Mouse (Mus musculus): ENCODE data around the gene Rwdd3. TPM values are rescaled to one million over a fixed set of nuclear protein-coding genes. Genes with fewer than 3 reads are reported as not detected.
A peak's percentile ranks its signal among the peaks of the same experiment; 100 is the strongest.

The Rwdd3 gene
- total RNA-seq (2014; fragmentation: Nextera tagmentation) (4.4 and 9.6 TPM in 2 replicates), total RNA-seq (2017) (11.5 and 26.4 TPM in 2 replicates)

DNA sequence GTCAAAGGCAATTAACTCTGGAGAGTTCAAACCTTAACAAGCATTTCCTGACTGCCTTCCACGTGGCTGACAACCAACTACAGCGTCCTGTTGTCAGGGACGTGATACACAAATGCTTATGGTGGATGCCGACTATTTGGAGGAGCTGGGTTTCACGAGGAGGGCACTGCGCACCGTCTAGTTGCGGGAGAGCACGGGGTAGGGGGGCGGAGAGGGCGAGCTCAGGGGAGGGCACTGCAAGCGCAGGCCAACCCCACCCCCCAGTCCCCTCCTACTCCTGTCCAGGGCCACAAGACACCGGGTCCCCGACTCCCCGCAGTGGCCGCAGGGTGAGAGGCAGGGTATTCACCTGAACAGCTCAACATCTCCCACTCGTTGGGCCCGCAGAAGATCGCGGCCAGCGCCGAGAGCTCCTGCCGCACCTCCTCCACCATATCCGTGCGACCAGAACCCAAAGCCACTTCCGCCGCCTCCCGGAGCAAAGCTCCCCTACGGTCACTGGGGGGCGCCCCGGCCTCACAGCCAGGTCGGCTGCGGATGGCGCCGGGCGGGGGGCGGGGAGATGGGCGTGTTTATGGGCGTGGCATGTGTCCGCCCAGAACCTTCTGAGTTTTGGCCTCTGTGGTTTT, at the start of gene Rwdd3:
TSS of gene Rwdd3 (minus strand) at position 453 of the 629 bp plus-strand sequence.
- ATAC-seq (replicated peaks; ENCODE audit: low FRiP score, low TSS enrichment, poor library complexity, severe bottlenecking), result peak; percentile 90

DNA sequence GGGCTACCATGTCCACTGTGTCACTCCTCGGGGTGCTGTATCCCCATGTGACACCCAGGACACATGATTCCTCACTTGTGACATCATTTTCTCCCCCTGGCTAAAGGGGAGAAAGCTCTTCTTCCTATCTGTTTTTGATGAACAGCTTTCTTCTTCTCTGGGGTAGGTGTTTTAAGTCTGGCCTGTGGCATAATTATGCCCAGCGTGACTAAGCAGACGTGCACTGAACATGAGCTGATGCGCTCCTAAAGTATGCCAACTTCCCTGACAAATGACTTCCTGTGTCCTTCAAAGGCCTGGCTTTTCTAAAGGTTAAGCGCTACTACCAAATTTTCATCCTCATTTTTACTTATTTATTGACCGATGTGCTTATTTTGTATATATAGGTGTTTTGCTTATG, 45.5 kb upstream of the Rwdd3 start:
- no peak for ATAC-seq (replicated peaks; ENCODE audit: low FRiP score, low TSS enrichment, poor library complexity, severe bottlenecking)

DNA sequence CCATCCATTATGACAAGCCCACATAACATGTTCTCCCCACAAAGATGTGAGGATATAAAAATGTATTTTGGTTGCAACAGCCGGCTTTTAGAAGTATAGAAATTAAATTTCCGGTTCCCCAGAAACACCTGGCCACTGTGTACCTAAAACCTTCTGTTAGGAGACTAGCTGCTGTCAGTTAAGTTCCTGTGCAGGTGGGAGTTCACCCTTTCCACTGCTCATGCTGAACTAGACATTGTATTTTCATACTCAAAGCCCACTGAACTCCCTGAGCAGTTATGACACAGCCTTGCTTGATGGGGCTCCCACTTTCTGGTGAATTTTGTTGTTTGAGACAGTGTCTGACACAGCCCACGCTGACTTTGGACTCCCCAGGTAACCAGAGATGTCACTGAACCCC, 42.0 kb upstream of the Rwdd3 start:
- ATAC-seq (replicated peaks; ENCODE audit: low FRiP score, low TSS enrichment, poor library complexity, severe bottlenecking), result no peak

DNA sequence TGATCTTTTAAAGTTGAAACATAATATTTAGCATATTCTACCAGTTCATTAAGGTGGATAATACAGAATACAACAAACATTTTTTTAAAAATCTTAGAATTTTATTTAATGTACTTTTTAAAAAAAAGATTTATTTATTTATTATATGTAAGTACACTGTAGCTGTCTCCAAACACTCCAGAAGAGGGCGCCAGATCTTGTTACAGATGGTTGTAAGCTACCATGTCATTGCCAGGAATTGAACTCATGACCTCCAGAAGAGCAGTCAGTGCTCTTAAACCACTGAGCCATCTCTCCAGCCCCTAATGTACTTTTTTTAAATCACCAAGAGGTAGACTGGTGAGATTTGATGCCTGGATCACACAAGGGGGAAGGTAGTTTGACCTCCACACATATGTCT, 40.7 kb upstream of the Rwdd3 start:
- ATAC-seq (replicated peaks; ENCODE audit: low FRiP score, low TSS enrichment, poor library complexity, severe bottlenecking), result no peak

DNA sequence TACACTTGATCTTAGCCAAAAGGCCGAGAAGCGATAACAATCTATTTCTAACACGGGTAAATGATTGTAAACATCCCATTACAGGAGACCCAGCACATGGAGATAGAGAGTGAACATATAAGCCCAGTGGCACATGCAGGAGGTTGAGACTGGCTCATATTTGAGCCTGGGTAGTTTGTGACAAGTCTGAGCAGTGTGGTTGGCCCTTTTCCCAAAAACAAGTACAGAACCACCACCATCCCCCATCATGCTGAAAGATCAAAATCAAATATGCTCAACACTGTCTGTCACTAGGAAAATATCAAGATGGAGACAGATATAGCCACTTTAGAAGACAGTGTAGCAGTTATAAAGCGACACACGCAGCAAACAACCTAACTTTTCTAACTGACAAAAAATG, 37.5 kb upstream of the Rwdd3 start:
- no peak for ATAC-seq (replicated peaks; ENCODE audit: low FRiP score, low TSS enrichment, poor library complexity, severe bottlenecking)

DNA sequence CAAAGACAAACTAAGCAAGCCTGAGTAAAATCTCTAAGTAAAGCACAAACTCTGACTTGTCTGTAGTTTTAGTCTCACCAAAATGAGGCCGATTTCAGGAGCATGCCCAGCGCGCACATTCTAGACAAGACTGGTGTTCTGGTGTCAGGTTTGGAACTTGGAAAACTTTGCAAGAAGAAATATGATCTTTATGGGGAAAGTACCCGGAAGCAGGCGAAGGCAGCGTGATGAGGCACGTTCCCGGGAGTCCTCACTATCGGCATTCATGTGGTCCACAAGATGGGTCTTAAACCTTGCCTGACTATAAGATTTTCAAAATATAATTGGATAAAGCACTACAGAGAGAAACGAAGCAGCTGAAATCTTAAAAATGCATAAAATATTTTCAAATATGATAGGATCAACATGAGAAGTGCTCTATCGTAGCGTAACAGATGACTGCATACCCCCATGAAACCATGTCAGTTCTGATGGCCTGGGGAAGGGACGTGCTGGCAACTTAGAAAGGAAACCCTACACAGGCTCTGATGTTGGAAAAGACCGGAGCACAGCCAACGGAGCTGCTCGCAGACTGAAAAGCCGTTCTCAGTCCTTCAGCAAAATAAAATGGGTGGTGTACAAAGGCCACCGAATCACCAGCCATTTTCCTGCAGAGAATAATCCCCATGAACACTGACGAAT, 34.8 kb upstream of the Rwdd3 start:
- no peak for ATAC-seq (replicated peaks; ENCODE audit: low FRiP score, low TSS enrichment, poor library complexity, severe bottlenecking)

DNA sequence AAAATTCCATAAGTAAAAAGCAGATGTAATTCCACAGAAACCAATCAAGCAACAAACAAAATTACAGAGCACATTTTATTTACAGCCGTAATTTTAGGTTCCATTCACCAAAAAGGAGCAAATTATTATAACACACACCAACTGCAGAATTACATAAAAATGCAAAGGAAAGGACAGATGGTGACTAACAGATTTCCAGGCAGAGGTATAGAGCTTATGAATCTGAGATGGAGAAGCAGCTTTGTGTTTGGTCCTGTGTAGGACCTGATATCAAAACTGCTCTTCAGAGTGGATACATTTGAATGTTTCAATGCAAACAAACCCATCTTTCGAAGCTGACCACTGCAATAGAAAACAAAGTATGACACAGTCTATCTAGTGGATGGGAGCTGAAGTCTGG, 31.1 kb upstream of the Rwdd3 start:
- ATAC-seq (replicated peaks; ENCODE audit: low FRiP score, low TSS enrichment, poor library complexity, severe bottlenecking), result no peak

DNA sequence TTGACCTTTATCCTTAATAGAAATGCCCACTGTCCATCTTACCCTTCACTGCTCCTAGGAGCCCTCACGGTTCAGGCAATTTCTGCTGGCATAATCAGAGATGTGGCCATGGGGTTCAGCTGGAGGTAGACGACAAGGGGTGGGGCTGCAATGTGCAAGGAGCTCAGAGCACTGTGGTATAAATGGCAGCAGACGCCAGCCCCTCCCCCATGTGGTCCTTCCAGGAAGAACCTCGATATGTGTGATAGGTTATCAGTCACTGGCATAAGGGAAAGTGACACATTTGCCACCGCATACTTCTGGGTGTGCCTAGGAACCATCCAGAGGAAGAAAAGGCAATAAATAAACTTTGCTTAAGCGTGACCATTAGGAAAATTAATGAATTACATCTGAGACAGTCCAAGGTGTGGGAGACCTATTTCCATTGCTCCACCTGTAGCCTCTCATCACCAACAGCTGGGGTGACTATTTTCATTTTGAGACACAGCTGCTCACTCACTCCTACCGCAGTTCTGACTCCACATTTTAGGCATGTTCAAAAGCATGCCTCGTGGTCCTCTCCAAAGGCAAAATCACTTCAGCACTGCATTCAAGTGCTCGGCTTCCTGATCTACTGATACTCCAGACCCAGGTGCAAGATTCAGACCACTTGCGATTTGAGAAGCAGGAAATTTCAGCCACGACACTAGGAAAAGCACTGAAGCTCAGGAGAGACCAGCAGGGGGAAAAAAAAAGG, 29.7 kb upstream of the Rwdd3 start:
- ATAC-seq (replicated peaks; ENCODE audit: low FRiP score, low TSS enrichment, poor library complexity, severe bottlenecking), result peak; percentile 99

DNA sequence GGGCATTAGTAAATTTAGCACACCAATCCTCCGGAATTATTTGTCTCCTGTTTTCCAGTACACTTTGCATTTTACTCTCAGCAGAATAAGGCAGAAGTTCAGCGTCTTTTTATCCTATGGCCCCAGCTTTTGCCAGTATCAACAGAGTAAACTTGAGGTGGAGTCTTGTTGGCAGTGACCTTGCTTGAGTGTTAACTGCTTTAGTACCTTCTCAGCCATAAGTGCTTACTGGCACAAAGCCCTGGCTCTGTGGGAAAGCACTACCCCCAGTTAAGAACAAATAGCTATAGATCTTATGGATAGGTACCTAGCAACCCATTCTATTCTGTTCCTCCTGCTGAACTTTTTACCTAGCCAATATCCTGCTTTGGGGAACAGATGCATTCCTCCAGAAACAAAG, 17.7 kb upstream of the Rwdd3 start:
- ATAC-seq (replicated peaks; ENCODE audit: low FRiP score, low TSS enrichment, poor library complexity, severe bottlenecking), result no peak

DNA sequence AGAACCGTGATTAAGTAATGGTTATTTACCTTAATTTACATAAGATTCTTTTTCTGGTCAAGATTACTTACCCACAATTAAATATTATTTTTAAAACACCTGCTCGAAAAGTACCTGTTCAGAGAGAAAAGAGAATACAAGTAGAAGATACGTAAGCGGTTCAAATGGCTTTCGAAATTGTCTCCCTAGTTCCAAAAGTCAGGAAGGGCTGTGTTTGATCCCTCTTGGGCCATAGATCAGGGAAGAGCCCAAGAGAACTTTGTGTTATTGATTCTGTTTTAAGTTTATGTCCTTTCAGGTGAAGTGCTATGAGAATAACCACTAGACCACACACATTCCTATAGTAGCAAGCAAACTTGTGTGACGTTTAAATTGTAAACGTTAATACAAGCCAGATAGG, 16.0 kb upstream of the Rwdd3 start:
- ATAC-seq (replicated peaks; ENCODE audit: low FRiP score, low TSS enrichment, poor library complexity, severe bottlenecking), result no peak

DNA sequence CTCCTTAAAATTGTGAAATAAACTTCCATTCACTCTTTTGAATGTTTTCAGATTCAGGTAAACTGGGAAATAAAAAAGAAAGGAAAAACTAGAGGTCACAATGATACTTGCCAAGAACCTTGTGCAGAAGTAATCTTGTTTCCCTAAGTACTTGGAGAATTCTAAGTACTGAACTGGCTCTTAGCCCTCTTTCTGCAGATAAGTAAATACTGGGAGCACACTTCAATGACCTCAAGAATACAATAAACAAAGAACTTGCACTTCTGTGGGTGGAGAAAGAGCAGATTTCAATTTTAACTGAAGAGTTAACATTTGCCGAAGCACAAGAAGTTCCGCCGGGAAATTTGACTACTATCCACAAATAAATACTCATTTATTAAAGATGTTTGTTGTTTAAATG, 15.4 kb upstream of the Rwdd3 start:
- no peak for ATAC-seq (replicated peaks; ENCODE audit: low FRiP score, low TSS enrichment, poor library complexity, severe bottlenecking)

DNA sequence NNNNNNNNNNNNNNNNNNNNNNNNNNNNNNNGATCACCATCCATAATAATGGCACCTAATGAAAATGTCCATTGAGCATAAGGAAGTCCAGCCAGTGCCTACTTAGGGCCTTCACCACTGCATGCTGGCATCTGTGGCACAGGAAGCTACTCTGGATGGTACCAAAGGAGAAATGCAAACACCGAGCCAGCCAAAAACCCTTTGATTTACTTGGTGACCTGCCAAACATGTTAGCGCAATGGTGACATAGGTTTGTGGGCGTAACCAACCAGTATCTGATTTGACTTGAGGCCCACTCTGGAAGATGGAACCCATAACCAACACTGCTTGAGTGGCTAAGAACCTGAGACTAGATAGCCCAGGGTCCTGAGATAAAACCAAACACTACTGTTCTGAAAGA, 13.7 kb upstream of the Rwdd3 start:
- 0 out of 2 replicates have a peak, but pooled peaks have one; percentile 47 for ATAC-seq (replicated peaks; ENCODE audit: low FRiP score, low TSS enrichment, poor library complexity, severe bottlenecking)

DNA sequence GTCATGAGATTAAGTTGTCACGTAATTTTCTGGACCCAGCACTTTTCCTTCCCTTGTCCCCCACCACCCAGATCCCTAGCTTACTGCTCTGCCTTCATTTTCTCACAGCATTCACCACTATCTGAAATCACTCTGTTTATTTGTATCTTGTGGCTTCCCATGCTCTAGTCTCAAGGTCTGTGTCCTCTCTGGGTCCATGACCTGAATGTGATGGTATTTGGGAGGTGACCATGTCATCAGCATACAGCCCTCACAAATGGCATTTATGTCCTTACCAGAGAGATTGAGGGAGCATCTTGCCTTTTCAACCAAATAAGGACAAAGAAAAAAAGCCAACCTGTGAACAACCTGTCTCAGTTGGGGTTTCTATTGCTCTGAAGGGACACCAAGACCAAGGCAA, 4.5 kb upstream of the Rwdd3 start:
- no peak for ATAC-seq (replicated peaks; ENCODE audit: low FRiP score, low TSS enrichment, poor library complexity, severe bottlenecking)

DNA sequence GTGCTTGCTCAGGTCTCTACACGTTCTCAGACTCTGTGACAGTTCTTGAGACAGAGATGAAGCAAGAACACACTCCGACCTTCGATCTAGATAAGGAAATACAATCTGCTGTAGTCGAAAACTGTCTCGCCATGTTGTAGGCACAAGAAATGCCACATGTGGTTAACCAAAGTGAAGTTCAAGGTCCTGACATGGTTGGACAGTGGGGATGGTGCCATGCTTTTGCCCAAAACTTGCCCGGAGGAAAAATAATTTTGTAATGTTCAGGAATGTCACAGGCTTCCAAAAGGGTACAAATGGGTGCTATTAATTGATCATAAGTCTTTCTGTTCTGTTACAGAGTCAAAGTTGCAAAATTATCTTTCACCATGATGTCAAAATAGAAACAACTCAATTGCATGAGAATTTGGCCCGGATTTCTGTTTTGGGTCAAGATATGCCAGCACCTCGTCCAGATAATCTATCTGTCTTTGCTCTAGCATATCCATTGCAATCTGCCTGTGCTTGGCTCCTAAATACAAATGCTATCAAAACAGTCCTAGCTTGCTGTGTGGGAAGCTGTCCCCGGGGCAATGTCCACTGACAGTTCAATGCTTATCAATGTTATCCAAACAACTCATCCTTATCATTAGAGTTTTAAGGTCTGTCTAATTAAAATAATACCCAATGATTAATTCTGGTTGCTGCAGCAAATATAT, 2.9 kb upstream of the Rwdd3 start:
- no peak for ATAC-seq (replicated peaks; ENCODE audit: low FRiP score, low TSS enrichment, poor library complexity, severe bottlenecking)

DNA sequence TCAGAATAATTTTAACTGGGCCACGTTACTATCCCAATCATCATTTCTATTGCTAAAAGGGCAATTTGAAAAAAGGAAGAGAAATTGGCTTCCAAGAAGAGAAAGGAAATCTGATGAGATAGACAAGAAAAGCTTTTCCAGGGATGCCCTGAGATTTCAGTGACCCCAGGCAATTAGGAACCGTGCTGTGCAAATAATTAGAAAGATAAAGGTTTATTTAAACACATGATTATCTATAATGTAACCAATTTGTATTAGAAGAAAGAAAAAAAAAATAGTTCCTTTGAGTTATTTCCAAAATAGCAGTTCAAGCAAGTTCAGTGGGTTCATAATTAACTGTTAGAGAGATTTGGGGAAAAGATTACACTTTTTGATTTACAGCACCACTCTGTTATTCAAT, 1.2 kb upstream of the Rwdd3 start:
- no peak for ATAC-seq (replicated peaks; ENCODE audit: low FRiP score, low TSS enrichment, poor library complexity, severe bottlenecking)

DNA sequence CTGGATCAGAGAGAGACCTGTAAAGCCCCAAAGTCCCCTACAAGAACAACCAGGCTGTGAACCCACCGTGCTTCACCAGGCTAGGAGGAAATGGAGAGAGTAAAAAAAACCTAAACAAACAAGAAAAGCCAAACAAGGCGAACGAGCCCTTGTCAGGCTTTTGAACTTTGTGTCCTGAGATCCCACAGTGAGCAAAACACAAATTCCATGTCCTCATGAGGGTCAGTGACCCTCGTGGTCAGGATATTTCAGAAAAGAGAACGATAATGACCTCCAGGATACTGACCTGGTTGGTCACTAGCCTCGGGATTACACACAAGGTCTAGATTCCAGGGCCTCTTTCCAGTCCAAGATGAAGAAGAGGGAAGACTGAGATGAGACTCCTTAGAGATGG, 374 bp upstream of the Rwdd3 start:
- no peak for ATAC-seq (replicated peaks; ENCODE audit: low FRiP score, low TSS enrichment, poor library complexity, severe bottlenecking)

DNA sequence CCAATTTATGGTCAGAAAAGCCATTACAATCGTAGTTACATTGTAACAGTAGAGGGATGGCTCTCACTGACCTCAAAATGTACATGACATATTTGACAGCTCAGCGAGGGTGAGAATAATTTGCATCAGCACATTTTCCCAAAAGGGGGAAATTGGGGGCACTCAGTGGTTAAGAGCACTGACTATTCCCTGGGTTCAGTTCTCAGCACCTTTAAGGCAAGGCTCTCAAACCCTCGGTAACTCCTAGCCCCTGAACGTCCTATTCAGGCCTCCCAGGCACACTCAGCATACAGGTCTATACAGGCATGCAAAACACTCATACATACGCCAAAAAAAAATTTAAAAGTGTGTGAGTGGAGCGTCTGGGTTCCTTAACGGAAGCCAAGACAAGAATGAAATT, 864 bp downstream of the Rwdd3 start:
- no peak for ATAC-seq (replicated peaks; ENCODE audit: low FRiP score, low TSS enrichment, poor library complexity, severe bottlenecking)

DNA sequence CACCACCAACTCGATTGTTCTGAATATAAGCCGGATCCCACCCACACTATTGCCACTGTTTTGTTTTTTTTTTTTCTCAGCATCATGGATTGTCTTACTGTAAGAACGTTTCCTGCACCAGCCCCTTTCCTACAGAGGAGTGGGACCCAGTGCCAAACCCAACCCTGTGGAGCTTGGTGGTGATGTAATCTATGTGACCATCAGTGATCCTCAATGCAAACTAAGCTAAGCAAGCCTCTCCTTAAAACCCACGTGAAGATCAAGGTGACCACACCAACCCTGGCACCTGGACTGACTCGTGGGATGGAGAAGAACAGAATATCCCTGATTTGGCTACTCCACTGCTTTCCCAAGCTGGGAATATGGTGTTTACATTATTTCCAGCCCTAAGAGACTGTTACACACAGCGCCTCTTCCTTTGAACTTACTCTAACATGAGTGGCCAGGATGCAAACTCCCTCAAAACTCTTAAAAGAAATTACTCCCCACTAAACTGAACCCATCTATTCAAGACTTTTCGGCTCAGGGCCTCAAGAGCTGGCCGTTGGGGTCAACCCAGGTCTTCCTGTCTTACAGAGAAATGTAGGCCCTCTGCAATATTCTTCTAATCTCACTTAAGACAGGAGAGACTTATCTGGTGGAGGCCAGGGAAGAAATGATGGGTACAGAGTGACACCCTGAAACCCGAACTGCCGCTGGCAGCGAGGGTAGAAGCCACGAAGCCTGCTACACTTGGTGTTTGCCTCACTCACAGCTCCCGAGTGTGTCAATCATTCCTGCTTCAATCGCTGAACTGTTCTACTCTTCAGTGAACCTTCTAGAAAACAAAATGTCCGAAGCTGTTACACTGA, 2.2 kb downstream of the Rwdd3 start:
- peak; percentile 74 for ATAC-seq (replicated peaks; ENCODE audit: low FRiP score, low TSS enrichment, poor library complexity, severe bottlenecking)

DNA sequence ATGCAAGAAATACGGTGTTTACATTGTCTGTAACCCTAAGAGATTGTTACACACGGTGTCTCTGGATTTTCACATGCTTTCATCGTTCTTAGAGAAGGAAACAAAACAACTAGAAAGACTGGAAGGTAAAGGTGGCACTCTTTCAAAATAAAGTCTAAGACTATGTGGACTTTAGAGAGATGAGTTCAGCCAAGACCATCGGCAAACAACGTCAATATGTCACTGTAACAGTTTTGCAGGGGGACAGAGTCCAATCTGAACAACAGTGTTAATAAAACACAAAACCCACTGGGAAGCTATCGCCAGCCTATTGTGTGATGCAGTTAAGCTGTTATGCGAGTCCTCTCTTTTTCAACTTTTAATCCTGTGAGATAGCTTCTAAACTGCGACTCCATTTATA, 2.9 kb downstream of the Rwdd3 start:
- no peak for ATAC-seq (replicated peaks; ENCODE audit: low FRiP score, low TSS enrichment, poor library complexity, severe bottlenecking)
